Mouse (Mus musculus) spleen, adult 2 months (tissue): ENCODE results near the gene Slc25a22. TPM values are rescaled to one million over a fixed set of nuclear protein-coding genes. Genes with fewer than 3 reads are reported as not detected.
A peak's percentile ranks its signal among the peaks of the same experiment; 100 is the strongest.

Experiments used
- DNase-seq, 2 experiments: peaks; one replicate each; pipeline versions ENCODE4 v3.0.0 to v3.0.0-alpha.2; 2012 to 2021; ENCODE audit warnings: low spot score in 2 of 2, low read depth in 1 of 2
- H3K27ac ChIP-seq: fragments of 200-500 bp; 2 replicates; pipeline ENCODE4 v1.5.1; 2012; ENCODE audit warnings: low read length, inconsistent platforms; ENCODE audit not compliant: insufficient read depth
- H3K27me3 ChIP-seq: fragments of 200-500 bp; 2 replicates; pipeline ENCODE4 v1.6.1; 2012; ENCODE audit warnings: mild to moderate bottlenecking, moderate library complexity, low read length, inconsistent platforms; ENCODE audit not compliant: control insufficient read depth, insufficient read depth
- H3K36me3 ChIP-seq: fragments of 200-500 bp; 2 replicates; pipeline ENCODE4 v1.6.1; 2012; ENCODE audit warnings: mild to moderate bottlenecking, low read length, inconsistent platforms; ENCODE audit not compliant: control insufficient read depth, insufficient read depth
- H3K4me1 ChIP-seq: fragments of 200-500 bp; 2 replicates; pipeline ENCODE4 v1.6.1; 2011; ENCODE audit warnings: inconsistent platforms; ENCODE audit not compliant: control insufficient read depth, insufficient read depth, insufficient read length
- H3K4me3 ChIP-seq: fragments of 200-500 bp; 2 replicates; pipeline ENCODE4 v1.5.1; 2011; ENCODE audit warnings: mild to moderate bottlenecking, inconsistent platforms; ENCODE audit not compliant: insufficient read depth, insufficient read length; ENCODE audit errors: extremely low read depth
- CTCF ChIP-seq: fragments of 200-500 bp; IDR thresholded peaks from 2 replicates; pipeline ENCODE4 v1.5.1; 2011; ENCODE audit warnings: mild to moderate bottlenecking, inconsistent platforms; ENCODE audit not compliant: insufficient read depth, insufficient read length, insufficient replicate concordance; ENCODE audit errors: extremely low read depth
- POLR2A ChIP-seq: fragments of 200-500 bp; IDR thresholded peaks from 2 replicates; pipeline ENCODE4 v1.6.1; 2011; ENCODE audit warnings: low read depth, low read length, inconsistent platforms
- WGBS: fragments of 180-500 bp; shearing (Covaris S2); methylation state at CpG from one replicate; pipeline ENCODE4 v1.1.7; 2018; 5-methylcytosine and 5-hydroxymethylcytosine counted together
- polyA plus RNA-seq: library from polyadenylated mRNA; depleted of rRNA; stranded (reverse); fragments of >200 nt; gene quantifications from 2 replicates; pipeline ENCODE4 v1.2.3, GENCODE M21; 2012

Slc25a22 gene
- polyA plus RNA-seq, 1 experiment = 66.2 TPM

DNA sequence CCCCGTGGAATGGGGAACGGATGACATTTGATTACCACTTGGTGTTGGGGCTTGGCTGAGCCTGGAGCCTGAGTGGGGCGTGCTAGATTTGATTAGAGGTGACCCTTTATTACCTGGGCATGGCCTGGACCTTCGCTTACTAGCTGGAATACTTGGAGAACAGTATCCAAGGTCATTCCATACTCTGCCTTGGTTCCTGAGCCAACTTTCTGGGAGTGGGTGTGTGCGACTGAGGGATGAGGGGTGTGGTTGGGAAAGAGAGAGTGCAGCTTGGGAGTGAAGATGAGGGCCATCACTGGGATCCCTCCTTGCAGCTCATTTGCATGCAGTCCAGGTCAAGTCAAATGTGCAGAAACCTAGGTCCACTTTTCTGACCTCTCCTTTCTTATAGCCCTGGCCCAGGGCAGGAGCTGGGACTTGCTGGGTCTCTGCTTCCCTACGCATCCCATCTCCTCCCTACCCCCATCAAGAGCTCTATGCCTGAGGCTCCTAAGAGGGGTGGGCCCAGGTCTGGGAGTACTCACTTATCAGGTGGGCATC lies 45.5 kb upstream of the Slc25a22 start:
- Histone ChIP-seq H3K36me3 (no peaks in the 10 kb centered on the region), H3K27ac (no peak overlapping the region), H3K4me1 (peaks cover 11% of the 10 kb centered on the region), H3K4me3 (no peak overlapping the region), H3K27me3 (peaks cover 7% of the 10 kb centered on the region; the same call in 1 of the 2 replicates)
- WGBS = 91% methylated on average over 6 of the region's 6 CpGs
- no peak for TF ChIP-seq POLR2A
- no peak for TF ChIP-seq CTCF
- no peak for DNase-seq

DNA sequence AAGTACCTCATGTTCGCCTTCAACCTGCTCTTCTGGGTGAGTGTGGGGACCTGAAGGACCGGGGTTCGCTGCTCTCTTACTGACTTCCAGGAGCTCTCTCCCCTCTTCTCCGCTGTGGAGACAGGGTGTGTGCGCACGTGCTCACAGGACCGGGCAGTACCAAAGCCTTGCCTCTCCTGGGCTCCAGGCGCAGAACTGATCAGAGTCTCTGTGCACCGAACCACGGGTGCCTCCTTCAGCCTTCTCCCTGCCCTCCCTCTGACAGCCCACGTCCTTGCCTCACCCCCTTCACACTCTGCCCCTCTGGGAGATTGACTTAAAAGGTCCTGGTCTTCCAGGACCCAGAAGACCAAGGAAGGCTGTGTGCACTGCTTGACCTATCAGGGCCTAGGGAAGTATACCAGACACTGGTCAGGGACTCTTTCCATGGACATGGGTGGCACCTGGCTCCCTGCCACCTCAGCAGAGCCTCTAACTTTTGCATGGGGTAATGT lies 44.9 kb upstream of the Slc25a22 start:
- DNase-seq = no peak
- H3K27ac ChIP-seq = no peak overlapping the region
- peaks cover 14% of the 10 kb centered on the region for H3K4me1 ChIP-seq
- 77% methylated on average over 11 of the region's 11 CpGs for WGBS
- H3K36me3 ChIP-seq = no peaks in the 10 kb centered on the region
- H3K27me3 ChIP-seq = peaks cover 7% of the 10 kb centered on the region; the same call in 1 of the 2 replicates
- no peak for TF ChIP-seq POLR2A
- TF ChIP-seq CTCF = no peak
- peak overlapping the region; percentile 45; the same call in 1 of the 2 replicates for H3K4me3 ChIP-seq

DNA sequence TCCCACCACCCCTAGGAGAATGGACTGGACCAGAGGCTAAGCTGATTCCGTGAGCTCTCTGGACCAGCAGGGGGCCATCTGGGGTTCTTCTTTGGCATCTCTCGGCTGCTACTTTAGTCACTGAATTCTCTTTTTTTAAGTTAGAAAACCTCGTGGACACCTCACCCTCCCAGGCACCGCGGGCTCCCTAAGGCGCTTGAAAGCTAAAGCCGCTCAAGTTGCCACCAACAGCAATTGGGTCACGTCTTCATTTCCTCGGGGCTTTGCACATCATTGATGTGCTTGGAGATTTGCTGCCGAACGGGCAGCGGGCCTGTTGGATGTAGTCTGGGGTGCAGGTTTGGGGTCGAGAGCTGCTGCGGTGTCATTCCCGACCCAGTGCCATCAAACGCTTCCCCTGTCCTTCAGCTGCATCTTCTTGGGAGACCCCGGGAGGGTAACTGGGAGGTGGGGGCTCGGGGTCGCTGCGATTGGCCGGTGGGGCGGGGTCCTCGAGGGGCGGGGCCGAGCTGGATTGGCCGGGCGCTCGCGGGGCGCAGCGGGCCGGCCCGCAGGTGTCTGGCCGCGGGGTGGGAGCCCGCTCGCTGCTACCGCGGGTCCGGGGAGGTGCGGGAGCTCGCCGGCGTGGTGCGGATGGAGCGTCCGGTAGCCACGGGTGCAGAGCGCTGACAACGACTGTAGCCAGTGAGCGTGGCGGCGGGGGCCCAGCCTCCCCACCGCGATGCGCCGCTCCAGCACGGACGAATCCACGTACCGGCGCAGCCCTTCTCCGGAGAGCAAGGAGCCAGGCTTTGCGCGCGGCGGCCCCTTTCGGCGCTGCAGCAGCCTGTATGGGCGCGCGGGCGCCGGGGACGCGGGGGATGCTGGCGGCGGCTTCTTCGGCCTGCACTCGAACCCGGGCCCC lies 44.1 kb upstream of the Slc25a22 start:
- TF ChIP-seq POLR2A (no peak), CTCF (peak; percentile 10; the same call in 1 of the 2 replicates)
- H3K27ac ChIP-seq = no peak overlapping the region
- WGBS = 5% methylated on average over 81 of the region's 81 CpGs
- no peak for DNase-seq
- peaks cover 7% of the 10 kb centered on the region; the same call in 1 of the 2 replicates for H3K27me3 ChIP-seq
- H3K36me3 ChIP-seq = no peaks in the 10 kb centered on the region
- peak overlapping the region; percentile 45 for H3K4me3 ChIP-seq
- peaks cover 14% of the 10 kb centered on the region for H3K4me1 ChIP-seq

DNA sequence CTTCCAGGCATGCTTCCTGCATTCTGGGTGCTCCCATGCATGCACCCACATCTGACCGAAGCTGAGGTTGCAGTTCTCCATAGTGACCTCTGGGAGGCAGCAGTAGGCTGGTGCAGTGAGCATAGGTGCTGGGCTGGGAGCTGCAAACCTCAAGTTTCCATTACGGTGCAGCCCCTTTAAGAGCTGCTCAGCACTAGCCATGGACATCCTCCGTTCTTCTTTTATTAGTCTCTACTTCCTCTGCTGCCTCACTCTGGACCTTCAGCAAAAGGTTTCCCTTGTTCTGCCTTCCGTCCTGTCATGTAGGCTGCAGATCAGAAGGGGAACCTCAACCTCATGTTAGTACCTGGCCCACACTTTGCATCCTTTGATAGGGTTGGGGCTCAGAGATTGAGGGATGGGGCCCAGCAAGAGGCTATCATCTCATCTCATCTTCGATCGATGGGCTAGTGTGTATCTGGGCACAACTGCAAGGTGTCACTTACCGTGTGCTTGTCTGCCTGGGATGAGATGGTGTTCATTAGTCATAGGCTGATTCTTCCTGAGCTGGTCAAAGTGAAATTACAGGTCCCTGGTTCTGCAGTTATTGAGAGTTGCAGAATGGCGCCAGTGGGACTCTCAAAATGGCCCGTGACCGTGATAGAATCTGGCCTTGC lies 43.3 kb upstream of the Slc25a22 start:
- Histone ChIP-seq H3K4me1 (peaks cover 17% of the 10 kb centered on the region), H3K27ac (peak overlapping the region; percentile 2; the same call in 1 of the 2 replicates), H3K4me3 (peak overlapping the region; percentile 45; the same call in 1 of the 2 replicates), H3K27me3 (peaks cover 9% of the 10 kb centered on the region; the same call in 1 of the 2 replicates), H3K36me3 (no peaks in the 10 kb centered on the region)
- DNase-seq = peak; percentile 73 to 84
- TF ChIP-seq POLR2A (no peak), CTCF (peak; percentile 91; the same call in 1 of the 2 replicates)
- WGBS = 6% methylated on average over 10 of the region's 10 CpGs

DNA sequence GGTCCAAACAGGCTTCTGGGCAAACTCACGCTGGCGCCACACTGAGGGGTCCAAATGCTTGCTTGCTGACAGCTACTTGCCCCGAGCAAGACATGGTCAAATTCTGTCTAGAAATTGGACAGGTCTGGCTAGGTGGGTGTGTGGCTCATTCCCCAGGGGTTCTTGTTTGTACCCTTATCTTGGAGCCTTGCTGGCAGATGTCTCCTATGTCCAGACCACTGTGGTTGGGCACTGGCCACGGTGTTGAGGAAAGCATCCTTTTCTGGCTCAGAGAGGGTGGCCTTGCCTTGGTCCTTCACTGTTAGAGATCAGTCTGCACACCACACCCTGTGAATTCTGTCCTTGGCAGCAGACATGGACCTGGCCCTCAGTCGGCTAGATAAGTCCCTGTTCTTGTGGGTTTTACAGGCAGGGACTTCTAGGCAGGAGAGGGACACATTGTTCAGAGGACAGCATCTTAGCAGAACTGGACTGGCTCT lies 40.6 kb upstream of the Slc25a22 start:
- DNase-seq = no peak
- Histone ChIP-seq H3K27ac (peak overlapping the region; percentile 25; the same call in 1 of the 2 replicates), H3K27me3 (peaks cover 14% of the 10 kb centered on the region), H3K4me1 (peaks cover 23% of the 10 kb centered on the region), H3K36me3 (no peaks in the 10 kb centered on the region), H3K4me3 (no peak overlapping the region)
- TF ChIP-seq CTCF = no peak
- WGBS = 13% methylated on average over 5 of the region's 5 CpGs

DNA sequence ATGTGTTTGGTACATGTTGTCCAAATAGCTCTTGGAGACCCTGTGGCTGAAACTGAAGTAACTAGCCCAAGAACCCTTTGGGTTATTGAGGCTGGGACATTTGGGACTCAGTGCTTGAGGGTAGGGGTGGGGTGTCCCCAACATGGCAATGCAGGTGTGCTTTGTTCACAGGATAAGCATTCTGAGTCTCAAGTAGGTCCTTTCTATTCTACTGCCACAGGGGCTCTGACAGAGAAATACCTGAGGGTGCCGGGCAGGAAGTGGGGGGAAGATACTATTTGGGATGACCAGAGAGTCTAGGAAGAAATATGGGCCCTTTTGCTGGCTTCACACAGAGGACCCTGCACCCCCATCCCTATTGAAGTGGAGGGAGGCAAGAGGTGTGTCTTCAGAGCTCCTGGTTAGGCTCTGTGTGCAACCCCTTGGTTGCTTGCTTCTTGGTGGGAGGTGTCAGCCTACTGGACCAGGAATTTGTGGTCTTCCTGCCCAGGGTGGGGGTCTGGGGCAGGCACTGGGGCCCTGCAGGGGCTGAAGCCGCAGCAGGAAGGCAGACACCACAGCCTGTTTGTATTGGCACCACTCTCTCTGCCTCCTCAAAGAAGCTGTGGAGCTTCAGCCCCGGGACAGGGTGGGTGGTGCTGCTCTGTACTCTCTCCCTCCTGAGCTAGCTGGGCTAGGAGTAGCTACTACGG lies 40.0 kb upstream of the Slc25a22 start:
- Histone ChIP-seq H3K4me1 (peaks cover 23% of the 10 kb centered on the region), H3K4me3 (no peak overlapping the region), H3K27ac (peak overlapping the region; percentile 91; the same call in 1 of the 2 replicates), H3K27me3 (peaks cover 14% of the 10 kb centered on the region), H3K36me3 (no peaks in the 10 kb centered on the region)
- whole genome bisulfite sequencing = 9% methylated on average over 4 of the region's 4 CpGs
- TF ChIP-seq POLR2A (no peak), CTCF (no peak)
- DNase-seq = no peak
